Mouse (Mus musculus) brain, embryonic 18.5 days (tissue): ENCODE results near the gene Wwc1.

ENCODE experiments used
- DNase-seq: peaks from one replicate; pipeline ENCODE4 v3.0.0-alpha.2; 2012; ENCODE audit warnings: low read depth, low spot score

The Wwc1 gene

GRCm38 (mm10) chr11:35933402-35934085, 46.8 kb downstream of the Wwc1 start:
- no peak for DNase-seq

- DNase-seq = no peak
Observed at GRCm38 (mm10) chr11:35932121-35932885, 48.0 kb downstream of the Wwc1 start.

GRCm38 (mm10) chr11:35930511-35931060, 49.7 kb downstream of the Wwc1 start:
- no peak for DNase-seq

- DNase-seq = no peak
Observed at GRCm38 (mm10) chr11:35928453-35928852, 51.9 kb downstream of the Wwc1 start.

- DNase-seq = no peak
Observed at GRCm38 (mm10) chr11:35927309-35927708, 53.0 kb downstream of the Wwc1 start.

GRCm38 (mm10) chr11:35925592-35925991, 54.7 kb downstream of the Wwc1 start:
- no peak for DNase-seq

- no peak for DNase-seq
Observed at GRCm38 (mm10) chr11:35922205-35922873, 58.0 kb downstream of the Wwc1 start.

GRCm38 (mm10) chr11:35920776-35921175, 59.6 kb downstream of the Wwc1 start:
- no peak for DNase-seq

GRCm38 (mm10) chr11:35919856-35920503, 60.3 kb downstream of the Wwc1 start:
- DNase-seq = no peak

GRCm38 (mm10) chr11:35919383-35919782, 60.9 kb downstream of the Wwc1 start:
- peak; percentile 65 for DNase-seq

GRCm38 (mm10) chr11:35916466-35917185, 63.7 kb downstream of the Wwc1 start:
- no peak for DNase-seq

GRCm38 (mm10) chr11:35915546-35915945, 64.8 kb downstream of the Wwc1 start:
- DNase-seq = no peak

GRCm38 (mm10) chr11:35913418-35914044, 66.8 kb downstream of the Wwc1 start:
- DNase-seq = no peak

- DNase-seq = no peak
Observed at GRCm38 (mm10) chr11:35904955-35905550, 75.3 kb downstream of the Wwc1 start.

GRCm38 (mm10) chr11:35903079-35903478, 77.2 kb downstream of the Wwc1 start:
- no peak for DNase-seq

- DNase-seq = no peak
Observed at GRCm38 (mm10) chr11:35899946-35900345, 80.4 kb downstream of the Wwc1 start.

- no peak for DNase-seq
Observed at GRCm38 (mm10) chr11:35893454-35893853, 86.9 kb downstream of the Wwc1 start.

GRCm38 (mm10) chr11:35893018-35893421, 87.3 kb downstream of the Wwc1 start:
- DNase-seq = no peak

- no peak for DNase-seq
Observed at GRCm38 (mm10) chr11:35892293-35892692, 88.0 kb downstream of the Wwc1 start.

GRCm38 (mm10) chr11:35888790-35889189, 91.5 kb downstream of the Wwc1 start:
- DNase-seq = no peak
